Mouse (Mus musculus) thymus, adult 2 months (tissue): ENCODE results near the gene Spi1. TPM values are rescaled to one million over a fixed set of nuclear protein-coding genes. Genes with fewer than 3 reads are reported as not detected.

Experiments used
- DNase-seq: peaks from one replicate; pipeline ENCODE4 v3.0.0; 2021
- H3K27ac ChIP-seq: fragments of 200-500 bp; 2 replicates; pipeline ENCODE4 v1.5.1; 2012; ENCODE audit warnings: low read length, control low read depth; ENCODE audit not compliant: control insufficient read depth, insufficient read depth
- H3K27me3 ChIP-seq: fragments of 200-500 bp; 2 replicates; pipeline ENCODE4 v1.6.1; 2012; ENCODE audit warnings: mild to moderate bottlenecking, low read length, moderate library complexity, mixed read lengths; ENCODE audit not compliant: control insufficient read depth, insufficient read depth
- H3K36me3 ChIP-seq: fragments of 200-500 bp; 2 replicates; pipeline ENCODE4 v1.6.1; 2012; ENCODE audit warnings: mild to moderate bottlenecking, low read length, moderate library complexity; ENCODE audit not compliant: control insufficient read depth, insufficient read depth
- H3K4me1 ChIP-seq: fragments of 200-500 bp; replicated peaks from 2 replicates; pipeline ENCODE4 v1.6.1; 2012; ENCODE audit warnings: low read length; ENCODE audit not compliant: control insufficient read depth, insufficient read depth
- H3K4me3 ChIP-seq: fragments of 200-500 bp; 2 replicates; pipeline ENCODE4 v1.5.1; 2012; ENCODE audit warnings: mild to moderate bottlenecking, low read length, control low read depth, moderate library complexity; ENCODE audit not compliant: control insufficient read depth, insufficient read depth
- CTCF ChIP-seq: fragments of 200-500 bp; IDR thresholded peaks from 2 replicates; pipeline ENCODE4 v1.5.1; 2012; ENCODE audit warnings: mild to moderate bottlenecking, control low read depth, low read length, moderate library complexity, borderline replicate concordance; ENCODE audit not compliant: control insufficient read depth, poor library complexity, insufficient read depth; ENCODE audit errors: extremely low read depth
- POLR2A ChIP-seq: fragments of 200-500 bp; IDR thresholded peaks from 2 replicates; pipeline ENCODE4 v1.6.1; 2012; ENCODE audit warnings: mild to moderate bottlenecking, low read length, control low read depth, moderate library complexity; ENCODE audit not compliant: control insufficient read depth, poor library complexity, insufficient read depth; ENCODE audit errors: extremely low read depth
- WGBS: fragments of 180-500 bp; shearing (Covaris S2); methylation state at CpG from one replicate; pipeline ENCODE4 v1.1.7; 2018; 5-methylcytosine and 5-hydroxymethylcytosine counted together
- polyA plus RNA-seq: library from polyadenylated mRNA; depleted of rRNA; stranded (reverse); fragments of >200 nt; gene quantifications from 2 replicates; pipeline ENCODE4 v1.2.3, GENCODE M21; 2012

Spi1 gene
- polyA plus RNA-seq, 1 experiment: 55.7 TPM

DNA sequence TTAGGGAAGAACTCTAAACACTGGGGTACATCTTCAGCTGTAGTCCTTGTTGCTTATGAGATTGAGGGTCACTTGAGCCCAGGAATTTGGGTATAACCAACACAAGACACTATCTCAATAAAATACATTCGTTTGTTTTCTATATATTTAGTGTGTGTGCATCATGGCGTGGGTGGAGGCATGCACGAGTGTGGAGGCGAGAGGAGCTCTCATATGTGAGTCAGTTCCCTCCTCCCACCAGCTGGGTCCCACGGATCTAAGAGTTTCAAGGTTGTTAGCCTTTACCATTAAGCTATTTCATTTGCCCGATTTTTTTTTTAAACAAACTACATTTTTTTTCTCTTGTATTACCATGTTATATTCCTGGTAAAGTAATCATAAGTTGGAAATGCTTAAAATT, 8.6 kb downstream of the Spi1 start:
- WGBS: 91% methylated on average over 6 of the region's 6 CpGs
- DNase-seq: no peak
- peaks cover 14% of the 10 kb centered on the region for H3K4me1 ChIP-seq

GRCm38 (mm10) chr2:91096524-91096923, 14.3 kb downstream of the Spi1 start:
- Histone ChIP-seq H3K27me3 (no peaks in the 10 kb centered on the region), H3K4me1 (peaks cover 4% of the 10 kb centered on the region; the same call in 1 of the 2 replicates), H3K27ac (no peak overlapping the region; the same call in 1 of the 2 replicates), H3K36me3 (no peaks in the 10 kb centered on the region), H3K4me3 (peak overlapping the region; percentile 18)
- TF ChIP-seq CTCF (no peak), POLR2A (no peak)
- DNase-seq: no peak
- WGBS: 36% methylated on average over 14 of the region's 14 CpGs

More for the DNA sequence above, 8.6 kb downstream of the Spi1 start:
- Histone ChIP-seq H3K4me3 (no peak overlapping the region), H3K27me3 (no peaks in the 10 kb centered on the region), H3K36me3 (no peaks in the 10 kb centered on the region), H3K27ac (no peak overlapping the region)
- TF ChIP-seq CTCF (no peak), POLR2A (no peak)

DNA sequence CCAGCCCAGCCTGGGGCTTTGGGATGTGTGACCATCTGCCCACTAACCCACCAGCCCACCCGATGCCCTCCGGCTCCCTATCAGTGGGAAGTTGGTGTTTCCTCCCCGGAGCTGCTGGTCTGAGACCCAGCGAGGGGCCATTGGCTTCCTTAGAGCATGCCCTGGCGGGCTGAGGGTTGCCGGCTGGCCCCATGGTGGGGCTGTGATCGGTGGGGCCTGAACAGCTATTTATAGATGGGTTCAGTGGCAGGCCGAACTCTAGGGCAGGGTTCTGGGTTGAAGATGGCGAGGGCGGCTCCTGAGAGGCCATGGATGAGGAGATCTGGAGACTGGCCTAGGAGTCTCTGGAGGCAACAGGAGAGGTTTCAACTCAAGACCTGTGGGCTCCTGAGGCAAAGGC, 14.8 kb downstream of the Spi1 start:
- H3K4me1 ChIP-seq: peaks cover 4% of the 10 kb centered on the region; the same call in 1 of the 2 replicates
- H3K36me3 ChIP-seq: no peaks in the 10 kb centered on the region
- DNase-seq: no peak
- WGBS: 51% methylated on average over 10 of the region's 10 CpGs
- H3K27ac ChIP-seq: no peak overlapping the region
- H3K4me3 ChIP-seq: peak overlapping the region; percentile 18
- no peak for TF ChIP-seq POLR2A
- no peak for TF ChIP-seq CTCF
- no peaks in the 10 kb centered on the region for H3K27me3 ChIP-seq

GRCm38 (mm10) chr2:91098156-91098555, 16.0 kb downstream of the Spi1 start:
- Histone ChIP-seq H3K36me3 (no peaks in the 10 kb centered on the region), H3K4me3 (peak overlapping the region; percentile 5; the same call in 1 of the 2 replicates), H3K4me1 (peaks cover 4% of the 10 kb centered on the region; the same call in 1 of the 2 replicates), H3K27me3 (no peaks in the 10 kb centered on the region), H3K27ac (no peak overlapping the region)
- WGBS: 59% methylated on average over 2 of the region's 2 CpGs
- TF ChIP-seq POLR2A (no peak), CTCF (no peak)
- DNase-seq: no peak

DNA sequence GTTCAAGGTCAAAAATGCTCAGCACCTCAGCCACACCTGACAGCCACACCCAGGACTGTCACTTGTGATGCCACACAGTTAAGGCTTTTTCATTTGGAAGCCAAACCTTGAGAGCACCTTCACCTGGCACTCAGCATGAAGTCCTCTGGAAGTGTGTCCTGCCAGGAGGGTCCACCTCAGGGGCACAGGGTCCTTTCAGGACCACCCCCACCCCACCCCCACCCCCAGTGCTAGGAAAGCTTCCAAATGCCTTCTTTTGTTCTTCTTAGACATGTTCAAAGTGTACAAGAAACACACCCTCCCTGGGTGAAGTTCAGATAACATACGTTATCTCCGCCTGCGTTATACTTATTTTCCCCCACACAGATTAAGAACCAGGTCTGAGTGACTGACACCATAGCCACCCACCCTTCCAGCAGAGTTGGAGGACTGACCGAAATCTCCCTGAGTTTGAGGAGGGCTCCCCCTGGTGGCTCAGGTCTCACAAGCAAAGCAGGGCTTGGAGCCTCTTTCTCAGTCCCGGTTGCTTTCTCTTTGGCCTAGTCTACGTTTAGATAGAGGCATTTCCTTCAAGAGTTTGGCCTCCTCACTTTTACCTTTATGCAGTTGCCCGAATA, 19.0 kb downstream of the Spi1 start:
- Histone ChIP-seq H3K4me3 (no peak overlapping the region), H3K36me3 (no peaks in the 10 kb centered on the region), H3K4me1 (peaks cover 4% of the 10 kb centered on the region; the same call in 1 of the 2 replicates), H3K27me3 (no peaks in the 10 kb centered on the region), H3K27ac (no peak overlapping the region)
- WGBS: 15% methylated on average over 7 of the region's 7 CpGs
- TF ChIP-seq POLR2A (no peak), CTCF (peak; percentile 82; the same call in 1 of the 2 replicates)
- peak; percentile 91 for DNase-seq

GRCm38 (mm10) chr2:91108156-91108555, 26.0 kb downstream of the Spi1 start:
- WGBS: 100% methylated on average over 3 of the region's 3 CpGs
- no peak for TF ChIP-seq POLR2A
- no peak for TF ChIP-seq CTCF
- H3K27ac ChIP-seq: no peak overlapping the region
- H3K27me3 ChIP-seq: no peaks in the 10 kb centered on the region
- H3K36me3 ChIP-seq: no peaks in the 10 kb centered on the region
- H3K4me3 ChIP-seq: no peak overlapping the region
- DNase-seq: no peak
- H3K4me1 ChIP-seq: no peaks in the 10 kb centered on the region
